Mouse (Mus musculus) heart, adult 2 months (tissue): Measurements from ENCODE around the gene Scfd2.

ENCODE experiments used
- CTCF ChIP-seq: fragments of 200-600 bp; IDR thresholded peaks from 2 replicates; pipeline ENCODE4 v1.8.1; 2022; ENCODE audit warnings: antibody characterized with exemption, mild to moderate bottlenecking, moderate library complexity
- POLR2A ChIP-seq: fragments of 200-500 bp; IDR thresholded peaks from 2 replicates; pipeline ENCODE4 v1.6.1; 2011; ENCODE audit warnings: mild to moderate bottlenecking, low read depth, low read length, control low read depth; ENCODE audit not compliant: insufficient read depth

GRCm38 (mm10) chr5:74250308-74250707 is 281.3 kb downstream of the Scfd2 start:
- no peak for TF ChIP-seq POLR2A
- TF ChIP-seq CTCF: no peak
